Mouse (Mus musculus) forebrain, postnatal 0 days (tissue): ENCODE measurements around the gene Lyst. TPM values are rescaled to one million over a fixed set of nuclear protein-coding genes. Genes with fewer than 3 reads are reported as not detected.
A peak's percentile ranks its signal among the peaks of the same experiment; 100 is the strongest.

ENCODE experiments used
- ATAC-seq: fragments of 200-750 bp; cut with Nextera tagmentation; 2 replicates; pipeline ENCODE4 v1.8.0; 2017; ENCODE audit warnings: mild to moderate bottlenecking, moderate library complexity
- DNase-seq: peaks from one replicate; pipeline ENCODE4 v3.0.0-alpha.2; 2015
- H3K27ac ChIP-seq: fragments of 300-500 bp; sonication (generic); 2 replicates; pipeline ENCODE4 v1.5.1; 2014; ENCODE audit warnings: low read depth, mild to moderate bottlenecking, antibody characterized with exemption, low read length, moderate library complexity, mixed read lengths
- H3K27me3 ChIP-seq: fragments of 300-500 bp; sonication (generic); 2 replicates; pipeline ENCODE4 v1.6.1; 2014; ENCODE audit warnings: mild to moderate bottlenecking, low read length, mixed read lengths; ENCODE audit not compliant: insufficient read depth
- H3K36me3 ChIP-seq: fragments of 300-500 bp; sonication (generic); 2 replicates; pipeline ENCODE4 v1.6.1; 2014; ENCODE audit warnings: mild to moderate bottlenecking, moderate library complexity; ENCODE audit not compliant: insufficient read depth
- H3K4me1 ChIP-seq: fragments of 300-500 bp; sonication (generic); 2 replicates; pipeline ENCODE4 v1.6.1; 2014; ENCODE audit warnings: antibody characterized with exemption; ENCODE audit not compliant: insufficient read depth
- H3K4me2 ChIP-seq: fragments of 300-500 bp; sonication (generic); 2 replicates; pipeline ENCODE4 v1.6.1; 2014; ENCODE audit warnings: low read depth, mild to moderate bottlenecking, moderate library complexity
- H3K4me3 ChIP-seq: fragments of 300-500 bp; sonication (generic); 2 replicates; pipeline ENCODE4 v1.5.1; 2014; ENCODE audit warnings: low read depth, low read length, mixed read lengths
- H3K9ac ChIP-seq: fragments of 300-500 bp; sonication (generic); 2 replicates; pipeline ENCODE4 v1.6.1; 2014; ENCODE audit warnings: mild to moderate bottlenecking
- H3K9me3 ChIP-seq: fragments of 300-500 bp; sonication (generic); 2 replicates; pipeline ENCODE4 v1.6.1; 2016; ENCODE audit warnings: low read length
- CTCF ChIP-seq: sonication (generic); IDR thresholded peaks from 2 replicates; pipeline ENCODE4 v1.5.1; 2016; ENCODE audit warnings: antibody characterized with exemption, control low read depth, low read depth
- WGBS: fragments of 180-500 bp; shearing (Covaris S2); extraction: QIAGEN DNeasy Blood & Tissue Kit; methylation state at CpG from one replicate; pipeline ENCODE4 v1.1.7; 2014; 5-methylcytosine and 5-hydroxymethylcytosine counted together
- polyA plus RNA-seq: library from polyadenylated mRNA; unstranded; fragments of >200 nt; fragmentation: Nextera tagmentation; extraction: Ambion mirVana; gene quantifications from 2 replicates; pipeline ENCODE4 v1.2.1, GENCODE M21; 2015
- total RNA-seq: library from RNA; depleted of rRNA; stranded (reverse); fragments of >200 nt; gene quantifications from 2 replicates; pipeline ENCODE4 v1.2.3, GENCODE M21; 2014

Gene Lyst
- total and polyA plus RNA-seq, 2 experiments from 2014 or later: 3.5 to 14.2 TPM

DNA sequence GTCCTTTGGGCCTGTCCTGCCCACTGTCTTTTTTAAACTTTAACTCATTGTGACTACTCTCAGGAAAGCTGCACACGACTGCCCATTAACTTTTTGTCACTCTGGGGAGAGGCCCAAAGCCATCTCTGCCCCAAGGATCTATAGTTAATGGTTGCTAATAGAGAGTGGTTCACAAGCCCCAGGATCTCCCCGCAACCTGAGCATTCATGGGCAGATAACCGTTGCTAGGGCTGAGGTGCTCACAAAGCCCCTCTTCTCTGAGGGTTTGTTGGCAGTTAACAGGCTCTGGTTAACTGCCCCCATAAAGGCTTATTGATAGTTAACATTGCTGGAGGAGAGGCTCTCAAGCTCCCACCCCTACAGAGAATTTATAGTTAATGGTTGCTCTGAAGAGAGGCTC lies 190.1 kb downstream of the Lyst start:
- TF ChIP-seq CTCF: no peak
- WGBS: 83% methylated on average over 3 of the region's 3 CpGs

DNA sequence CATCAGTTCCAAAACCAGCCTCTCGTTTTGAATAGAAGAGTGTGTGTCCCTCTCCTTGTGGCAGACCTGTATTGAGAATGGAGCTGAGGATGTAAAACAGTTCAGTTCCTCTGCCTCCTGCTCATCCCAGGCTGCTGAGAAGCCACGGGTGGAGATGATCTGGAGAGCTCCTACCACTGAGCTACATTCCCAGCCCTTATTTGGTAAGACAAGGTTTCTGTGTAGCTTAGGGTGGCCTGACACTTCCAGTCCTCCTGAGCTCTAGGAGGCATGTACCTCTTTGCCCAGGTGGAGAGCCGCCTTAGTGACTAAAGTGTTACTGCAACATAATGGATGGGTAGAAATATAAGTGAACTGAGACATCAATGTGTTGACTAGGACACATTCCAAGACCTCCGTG lies 190.8 kb downstream of the Lyst start:
- 85% methylated on average over 4 of the region's 4 CpGs for WGBS
- H3K4me3 ChIP-seq: no peak overlapping the region
- no peak for DNase-seq

More for the DNA sequence above, 190.1 kb downstream of the Lyst start:
- ATAC-seq: no peak
- H3K4me2 ChIP-seq: no peak overlapping the region
- H3K9ac ChIP-seq: no peak overlapping the region
- DNase-seq: no peak
- H3K4me1 ChIP-seq: peaks cover 3% of the 10 kb centered on the region; the same call in 1 of the 2 replicates
- H3K27me3 ChIP-seq: no peaks in the 10 kb centered on the region
- peaks cover 15% of the 10 kb centered on the region for H3K36me3 ChIP-seq
- no peak overlapping the region for H3K4me3 ChIP-seq
- no peak overlapping the region for H3K27ac ChIP-seq
- no peaks in the 10 kb centered on the region for H3K9me3 ChIP-seq

DNA sequence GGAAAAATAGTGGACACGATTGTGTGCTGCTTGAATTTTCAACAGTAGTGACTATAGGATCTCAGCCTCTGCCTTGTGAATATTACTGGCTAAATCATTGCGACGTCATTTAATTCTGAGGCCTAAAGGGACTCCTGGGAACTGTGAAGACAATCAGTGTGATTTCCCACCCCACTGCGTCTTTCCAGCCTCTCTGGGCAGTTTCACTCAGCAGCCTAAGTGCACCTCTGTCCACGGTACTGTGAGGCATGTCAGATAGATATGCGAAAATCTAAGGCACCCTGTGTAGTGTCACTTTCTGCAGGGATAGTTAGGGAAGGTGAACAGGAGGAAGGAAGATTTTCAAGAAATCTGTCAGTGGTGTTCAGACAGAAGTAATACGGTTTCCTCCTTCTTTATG lies 193.1 kb downstream of the Lyst start:
- no peak overlapping the region for H3K27ac ChIP-seq
- WGBS: 47% methylated on average over 7 of the region's 7 CpGs
- H3K4me1 ChIP-seq: peaks cover 3% of the 10 kb centered on the region; the same call in 1 of the 2 replicates
- DNase-seq (no peak), ATAC-seq (no peak)
- peak overlapping the region; percentile 78; the same call in 1 of the 2 replicates for H3K4me2 ChIP-seq
- H3K36me3 ChIP-seq: no peaks in the 10 kb centered on the region
- H3K27me3 ChIP-seq: no peaks in the 10 kb centered on the region
- no peaks in the 10 kb centered on the region for H3K9me3 ChIP-seq
- H3K4me3 ChIP-seq: peak overlapping the region; percentile 65; the same call in 1 of the 2 replicates
- no peak overlapping the region for H3K9ac ChIP-seq
- no peak for TF ChIP-seq CTCF

More for the DNA sequence above, 190.8 kb downstream of the Lyst start:
- peaks cover 15% of the 10 kb centered on the region for H3K36me3 ChIP-seq
- H3K9me3 ChIP-seq: no peaks in the 10 kb centered on the region
- TF ChIP-seq CTCF: no peak
- H3K4me1 ChIP-seq: peaks cover 3% of the 10 kb centered on the region; the same call in 1 of the 2 replicates
- H3K27me3 ChIP-seq: no peaks in the 10 kb centered on the region
- H3K9ac ChIP-seq: no peak overlapping the region
- no peak overlapping the region for H3K4me2 ChIP-seq
- ATAC-seq: no peak
- H3K27ac ChIP-seq: no peak overlapping the region

DNA sequence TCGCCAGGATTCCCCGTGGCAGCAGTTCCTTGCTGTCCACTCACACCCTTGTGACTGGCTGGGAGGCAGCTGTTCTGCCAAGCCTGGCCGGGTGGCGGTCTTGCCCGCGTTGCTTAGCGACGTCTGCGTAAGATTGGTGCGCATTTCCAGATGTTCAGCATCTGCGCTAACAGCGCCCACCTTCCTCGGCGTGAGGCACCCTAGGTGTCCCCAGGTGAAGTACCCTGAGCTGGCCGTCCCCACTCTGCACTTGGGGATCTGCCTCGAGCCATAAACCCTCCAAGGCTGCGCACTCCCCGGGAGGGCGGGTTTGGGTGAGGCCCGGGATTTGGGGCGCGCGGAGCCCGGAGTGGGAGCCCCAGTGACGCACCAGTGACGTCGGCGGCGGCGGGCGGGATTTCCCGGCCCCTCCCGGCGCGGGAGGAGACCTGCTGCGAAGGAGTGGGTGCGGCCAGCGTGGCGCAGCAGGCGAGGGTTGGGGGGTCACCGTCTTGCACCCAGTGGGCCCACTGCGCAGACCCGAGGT lies 193.8 kb downstream of the Lyst start, which contains the start of gene Gng4:
Gng4 (plus strand) TSS at position 166 of the 526 bp plus-strand sequence.
- Histone ChIP-seq H3K4me1 (peaks cover 3% of the 10 kb centered on the region; the same call in 1 of the 2 replicates), H3K9me3 (no peaks in the 10 kb centered on the region), H3K27me3 (no peaks in the 10 kb centered on the region), H3K4me3 (peak within 1 kb of the TSS; percentile 65), H3K9ac (peak within 1 kb of the TSS; percentile 63), H3K36me3 (no peaks in the 10 kb centered on the region), H3K27ac (peak within 1 kb of the TSS; percentile 46; the same call in 1 of the 2 replicates), H3K4me2 (peak within 1 kb of the TSS; percentile 78)
- peak; percentile 84 for DNase-seq
- no peak for TF ChIP-seq CTCF
- under 1% methylated on average over 35 of the region's 43 CpGs for WGBS
- peak; percentile 87 for ATAC-seq

DNA sequence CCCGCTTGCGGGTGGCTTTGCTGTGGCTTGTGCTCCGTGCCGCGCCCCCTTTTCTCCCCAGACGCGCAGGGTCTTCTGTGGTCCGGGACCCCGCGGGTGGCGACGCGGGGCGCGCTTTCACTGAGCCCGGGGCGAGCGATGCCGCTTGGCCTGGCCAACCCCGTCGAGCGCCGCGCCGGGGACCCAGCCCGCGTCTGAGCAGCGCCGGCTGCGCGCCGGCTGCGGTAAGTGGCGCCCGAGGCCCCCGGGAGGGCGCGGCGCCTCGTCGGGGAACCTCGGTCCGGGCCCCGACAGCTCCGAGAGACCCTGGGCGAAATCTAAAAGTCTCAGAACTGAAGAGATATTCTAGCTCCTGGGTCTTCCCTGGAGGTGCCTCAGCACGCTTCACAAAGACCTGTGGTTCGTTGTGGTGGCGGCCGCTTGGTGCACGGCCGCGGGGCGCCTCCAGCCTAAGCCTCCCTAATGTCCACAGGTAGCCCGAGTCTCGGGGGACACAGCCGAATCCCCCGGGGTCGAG lies 194.3 kb downstream of the Lyst start:
- Histone ChIP-seq H3K4me1 (peaks cover 3% of the 10 kb centered on the region; the same call in 1 of the 2 replicates), H3K27ac (peak overlapping the region; percentile 46; the same call in 1 of the 2 replicates), H3K9ac (peak overlapping the region; percentile 63), H3K27me3 (no peaks in the 10 kb centered on the region), H3K4me3 (peak overlapping the region; percentile 65), H3K4me2 (peak overlapping the region; percentile 78), H3K36me3 (no peaks in the 10 kb centered on the region), H3K9me3 (no peaks in the 10 kb centered on the region)
- no peak for TF ChIP-seq CTCF
- 2% methylated on average over 47 of the region's 59 CpGs for WGBS
- peak; percentile 70 for ATAC-seq
- DNase-seq: no peak

DNA sequence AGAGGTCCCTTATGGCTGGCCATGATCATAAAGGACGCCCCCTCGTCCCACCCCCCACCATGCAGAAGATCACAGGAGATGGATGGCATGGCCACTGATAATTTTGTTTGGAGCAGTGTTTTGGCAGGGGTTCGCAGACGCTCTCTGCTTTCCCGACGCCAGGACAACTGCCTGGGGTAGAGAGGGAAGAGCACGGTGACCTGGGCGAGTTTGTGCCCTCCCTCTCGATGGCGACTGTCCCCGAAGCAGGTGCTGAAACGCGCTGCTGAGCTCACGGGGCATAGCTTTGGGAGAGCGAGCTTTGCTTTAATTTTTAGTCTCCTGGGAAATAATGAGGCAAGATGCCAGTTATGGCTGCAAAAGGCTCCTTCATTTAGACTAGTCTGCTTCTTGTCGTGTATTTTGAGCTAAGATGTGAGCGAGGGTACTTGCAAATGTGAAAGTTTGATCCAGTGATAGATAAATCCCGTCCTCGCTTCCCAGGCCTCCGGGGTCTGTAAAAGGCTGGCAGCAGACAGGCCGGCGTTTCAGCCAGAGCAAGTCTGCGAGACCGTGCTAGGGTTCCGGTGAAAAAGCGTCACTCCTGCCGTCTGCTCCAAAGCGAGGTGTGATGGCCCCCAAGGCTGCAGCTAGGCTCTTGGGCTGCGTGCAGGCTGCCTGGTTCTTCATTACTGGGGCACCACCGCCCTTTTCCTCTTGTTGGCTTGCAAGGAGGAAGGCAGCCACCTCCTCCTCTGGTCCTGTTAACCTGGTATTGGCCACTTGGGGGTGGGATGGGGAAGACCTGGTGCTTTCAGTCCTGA lies 195.0 kb downstream of the Lyst start:
- Histone ChIP-seq H3K27me3 (no peaks in the 10 kb centered on the region), H3K36me3 (no peaks in the 10 kb centered on the region), H3K4me2 (peak overlapping the region; percentile 78), H3K4me3 (peak overlapping the region; percentile 65), H3K9me3 (no peaks in the 10 kb centered on the region), H3K4me1 (peaks cover 3% of the 10 kb centered on the region; the same call in 1 of the 2 replicates), H3K27ac (peak overlapping the region; percentile 46), H3K9ac (peak overlapping the region; percentile 63)
- TF ChIP-seq CTCF: peak; percentile 29; the same call in 1 of the 2 replicates
- ATAC-seq (peak; percentile 11), DNase-seq (peak; percentile 41)
- WGBS: 2% methylated on average over 30 of the region's 30 CpGs
